Mouse (Mus musculus): ENCODE data around the gene Syt12. TPM values are rescaled to one million over a fixed set of nuclear protein-coding genes. Genes with fewer than 3 reads are reported as not detected.

Gene Syt12
- total and polyA plus RNA-seq, 3 experiments, result not detected

DNA sequence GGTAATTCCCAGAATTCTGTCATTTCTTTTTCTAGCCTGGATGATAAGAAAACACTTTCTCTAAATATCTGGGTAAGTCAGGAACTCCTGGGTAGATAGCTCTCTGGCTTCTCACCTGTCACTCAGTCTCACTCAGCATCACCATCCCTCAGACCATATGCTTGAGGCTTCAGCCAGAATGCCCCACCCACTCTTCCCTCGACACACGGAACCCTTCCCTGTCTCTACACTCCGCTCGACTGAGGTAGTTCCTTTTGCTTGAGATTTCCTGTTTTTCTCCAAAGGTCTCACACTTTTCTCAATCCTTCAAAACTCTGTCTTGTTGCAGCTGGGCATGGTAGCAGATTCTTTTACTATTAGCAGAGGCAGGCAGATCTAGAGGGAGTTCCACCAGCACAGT lies 4.1 kb upstream of the Syt12 start:
- Histone ChIP-seq H3K79me2 (ENCODE audit: control insufficient read depth, insufficient read depth, low read length, poor library complexity) (no peaks in the 10 kb centered on the region), H3K36me3 (ENCODE audit: control insufficient read depth in 1 of 2, insufficient read depth in 2 of 2, low read length in 2 of 2) (peaks cover 0 to 2% of the 10 kb centered on the region in 2 experiments; a peak in 1 of 4 replicates), H3K4me1 (ENCODE audit: control insufficient read depth in 1 of 2, insufficient read depth in 2 of 2, low read length in 2 of 2) (peaks cover 0 to 7% of the 10 kb centered on the region in 2 experiments; a peak in 1 of 4 replicates), H3K27ac (ENCODE audit: control insufficient read depth, low read depth, low read length) (no peak overlapping the region), H3K9me3 (replicated peaks; ENCODE audit: insufficient read depth, low read length) (no peaks in the 10 kb centered on the region), H3K4me3 (ENCODE audit: control insufficient read depth in 1 of 2, insufficient read depth in 1 of 2, low read depth in 2 of 2, low read length in 2 of 2) (no peak overlapping the region), H3K9ac (ENCODE audit: control insufficient read depth, low read depth, low read length, poor library complexity, severe bottlenecking) (no peak overlapping the region), H3K27me3 (ENCODE audit: control insufficient read depth in 1 of 2, insufficient read depth in 2 of 2, low read length in 2 of 2) (peaks cover 3 to 8% of the 10 kb centered on the region in 2 experiments)
- TF ChIP-seq TBP (IDR thresholded peaks at IDR 0.05; ENCODE audit: low read depth, low read length) (no peak), JUND (IDR thresholded peaks at IDR 0.05; ENCODE audit: low read depth, low read length) (no peak), BHLHE40 (IDR thresholded peaks at IDR 0.05; ENCODE audit: borderline replicate concordance, low read depth, low read length) (no peak), MYC (IDR thresholded peaks at IDR 0.05; ENCODE audit: low read depth, low read length) (no peak), KAT2A (conservative IDR thresholded peaks at IDR 0.05; ENCODE audit: low read depth, low read length) (no peak), NRF1 (IDR thresholded peaks at IDR 0.05; ENCODE audit: insufficient read depth, low read depth, low read length, poor library complexity, severe bottlenecking) (no peak), CTCF (IDR thresholded peaks at IDR 0.05 in 2 of 3, conservative IDR thresholded peaks at IDR 0.05 in 1 of 3; ENCODE audit: control insufficient read depth in 1 of 3, insufficient read depth in 1 of 3, low read depth in 2 of 3, low read length in 3 of 3, poor library complexity in 1 of 3, severe bottlenecking in 1 of 3) (no peak), MEF2A (IDR thresholded peaks at IDR 0.05; ENCODE audit: extremely low read depth, insufficient replicate concordance, low read depth, low read length, poor library complexity, severe bottlenecking) (no peak)
- DNase-seq (ENCODE audit: low read depth, low spot score), result no peak

DNA sequence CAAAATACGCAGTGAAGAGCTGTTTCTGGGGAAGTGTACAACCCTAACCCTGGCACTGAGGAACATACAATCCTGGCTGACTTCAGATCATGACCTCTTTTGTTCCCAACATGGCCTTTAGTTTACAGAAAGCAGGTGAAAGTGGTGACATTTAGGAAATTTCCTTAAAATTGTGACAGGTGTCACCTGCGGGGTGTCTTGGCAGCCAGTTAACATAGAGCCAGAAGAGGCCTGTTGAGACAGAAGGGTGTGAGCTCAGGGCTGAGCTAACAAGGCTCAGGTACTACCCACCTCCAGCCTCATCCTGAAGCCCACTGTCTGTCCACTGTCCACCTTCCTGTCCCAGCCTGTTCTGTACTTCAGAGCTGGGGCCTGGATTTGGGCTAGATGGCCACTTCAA lies 2.8 kb upstream of the Syt12 start:
- Histone ChIP-seq H3K36me3 (ENCODE audit: control insufficient read depth in 1 of 2, insufficient read depth in 2 of 2, low read length in 2 of 2) (peaks cover 0 to 2% of the 10 kb centered on the region in 2 experiments; a peak in 1 of 4 replicates), H3K27me3 (ENCODE audit: control insufficient read depth in 1 of 2, insufficient read depth in 2 of 2, low read length in 2 of 2) (peaks cover 3 to 5% of the 10 kb centered on the region in 2 experiments), H3K27ac (ENCODE audit: control insufficient read depth, low read depth, low read length) (no peak overlapping the region), H3K79me2 (ENCODE audit: control insufficient read depth, insufficient read depth, low read length, poor library complexity) (no peaks in the 10 kb centered on the region), H3K9ac (ENCODE audit: control insufficient read depth, low read depth, low read length, poor library complexity, severe bottlenecking) (no peak overlapping the region), H3K4me3 (ENCODE audit: control insufficient read depth in 1 of 2, insufficient read depth in 1 of 2, low read depth in 2 of 2, low read length in 2 of 2) (no peak overlapping the region), H3K9me3 (replicated peaks; ENCODE audit: insufficient read depth, low read length) (no peaks in the 10 kb centered on the region), H3K4me1 (ENCODE audit: control insufficient read depth in 1 of 2, insufficient read depth in 2 of 2, low read length in 2 of 2) (peaks cover 0 to 7% of the 10 kb centered on the region in 2 experiments; a peak in 1 of 4 replicates)
- DNase-seq (ENCODE audit: low read depth, low spot score), result no peak
- no peak for TF ChIP-seq RCOR1 (IDR thresholded peaks at IDR 0.05; ENCODE audit: low read depth, low read length)
- no peak for TF ChIP-seq GATA1 (IDR thresholded peaks at IDR 0.05; ENCODE audit: low read depth, low read length)
- TF ChIP-seq USF2 (IDR thresholded peaks at IDR 0.05; ENCODE audit: borderline replicate concordance in 1 of 2, insufficient read depth in 1 of 2, low read depth in 1 of 2, low read length in 2 of 2), result no peak
- TF ChIP-seq UBTF (IDR thresholded peaks at IDR 0.05; ENCODE audit: borderline replicate concordance, insufficient read depth, low read depth, low read length), result no peak
- TF ChIP-seq TBP (IDR thresholded peaks at IDR 0.05; ENCODE audit: low read depth, low read length), result no peak
- TF ChIP-seq MYC (IDR thresholded peaks at IDR 0.05; ENCODE audit: low read depth, low read length), result no peak
- TF ChIP-seq ELF1 (IDR thresholded peaks at IDR 0.05; ENCODE audit: low read depth, low read length), result no peak
- TF ChIP-seq POLR2AphosphoS2 (IDR thresholded peaks at IDR 0.05; ENCODE audit: low read length), result no peak
- TF ChIP-seq ETS1 (IDR thresholded peaks at IDR 0.05; ENCODE audit: low read depth, low read length), result no peak
- TF ChIP-seq NRF1 (IDR thresholded peaks at IDR 0.05; ENCODE audit: insufficient read depth, low read depth, low read length, poor library complexity, severe bottlenecking), result no peak
- no peak for TF ChIP-seq CHD2 (IDR thresholded peaks at IDR 0.05; ENCODE audit: low read length)
- TF ChIP-seq CHD1 (IDR thresholded peaks at IDR 0.05; ENCODE audit: low read depth, low read length), result no peak
- TF ChIP-seq GABPA (IDR thresholded peaks at IDR 0.05; ENCODE audit: low read depth, low read length), result no peak
- no peak for TF ChIP-seq SMC3 (IDR thresholded peaks at IDR 0.05; ENCODE audit: low read depth, low read length)
